Mouse (Mus musculus): ENCODE results near the gene Lsr. TPM values are rescaled to one million over a fixed set of nuclear protein-coding genes. Genes with fewer than 3 reads are reported as not detected.

Gene Lsr
- polyA plus RNA-seq, 1 experiment from 2014 or later: 10.2 TPM

Other genes starting within 250 kb of the Lsr start
- 286 and 323 TPM in 2 replicates for gene Tmem147, start 243.9 kb downstream of the Lsr start, polyA plus RNA-seq (2014; fragmentation: Nextera tagmentation; extraction: Ambion mirVana)
- 0.90 and 1.2 TPM in 2 replicates for gene Gapdhs, start 229.8 kb downstream of the Lsr start, polyA plus RNA-seq (2014; fragmentation: Nextera tagmentation; extraction: Ambion mirVana)
- 1.7 and 2.0 TPM in 2 replicates for gene Sbsn, start 222.0 kb downstream of the Lsr start, polyA plus RNA-seq (2014; fragmentation: Nextera tagmentation; extraction: Ambion mirVana)
- gene Dmkn, start 209.7 kb downstream of the Lsr start, polyA plus RNA-seq (2014; fragmentation: Nextera tagmentation; extraction: Ambion mirVana): 0.73 and 2.3 TPM in 2 replicates
- gene Krtdap, start 185.6 kb downstream of the Lsr start, polyA plus RNA-seq (2014; fragmentation: Nextera tagmentation; extraction: Ambion mirVana): 0.88 TPM in 1 of 2 replicates, not detected in the other
- 0.24 and 0.35 TPM in 2 replicates for gene Ffar2, start 149.7 kb downstream of the Lsr start, polyA plus RNA-seq (2014; fragmentation: Nextera tagmentation; extraction: Ambion mirVana)
- not detected in 2 replicates for gene Ffar3, start 117.3 kb downstream of the Lsr start, polyA plus RNA-seq (2014; fragmentation: Nextera tagmentation; extraction: Ambion mirVana)
- not detected in 2 replicates for gene Ffar1, start 111.9 kb downstream of the Lsr start, polyA plus RNA-seq (2014; fragmentation: Nextera tagmentation; extraction: Ambion mirVana)
- gene Cd22, start 93.1 kb downstream of the Lsr start, polyA plus RNA-seq (2014; fragmentation: Nextera tagmentation; extraction: Ambion mirVana): not detected in 2 replicates
- gene Mag, start 58.6 kb downstream of the Lsr start, polyA plus RNA-seq (2014; fragmentation: Nextera tagmentation; extraction: Ambion mirVana): 2.4 and 2.5 TPM in 2 replicates
- not detected in 2 replicates for gene Hamp2, start 48.8 kb downstream of the Lsr start, polyA plus RNA-seq (2014; fragmentation: Nextera tagmentation; extraction: Ambion mirVana)
- gene Hamp, start 29.4 kb downstream of the Lsr start, polyA plus RNA-seq (2014; fragmentation: Nextera tagmentation; extraction: Ambion mirVana): not detected in 2 replicates
- 28.2 and 28.9 TPM in 2 replicates for gene Usf2, start 16.7 kb downstream of the Lsr start, polyA plus RNA-seq (2014; fragmentation: Nextera tagmentation; extraction: Ambion mirVana)
- 0.40 and 0.44 TPM in 2 replicates for gene Fam187b, start 326 bp upstream of the Lsr start, polyA plus RNA-seq (2014; fragmentation: Nextera tagmentation; extraction: Ambion mirVana)
- 7.8 and 12.9 TPM in 2 replicates for gene Fxyd5, start 69.0 kb upstream of the Lsr start, polyA plus RNA-seq (2014; fragmentation: Nextera tagmentation; extraction: Ambion mirVana)
- 252 and 299 TPM in 2 replicates for gene Fxyd7, start 78.0 kb upstream of the Lsr start, polyA plus RNA-seq (2014; fragmentation: Nextera tagmentation; extraction: Ambion mirVana)
- 9.6 and 22.9 TPM in 2 replicates for gene Fxyd1, start 83.7 kb upstream of the Lsr start, polyA plus RNA-seq (2014; fragmentation: Nextera tagmentation; extraction: Ambion mirVana)
- gene Lgi4, start 85.9 kb upstream of the Lsr start, polyA plus RNA-seq (2014; fragmentation: Nextera tagmentation; extraction: Ambion mirVana): 1.1 TPM in 1 of 2 replicates, not detected in the other
- 0.35 TPM in 1 of 2 replicates, not detected in the other for gene Fxyd3, start 103.2 kb upstream of the Lsr start, polyA plus RNA-seq (2014; fragmentation: Nextera tagmentation; extraction: Ambion mirVana)
- 0.67 TPM in 1 of 2 replicates, not detected in the other for gene Hpn, start 141.8 kb upstream of the Lsr start, polyA plus RNA-seq (2014; fragmentation: Nextera tagmentation; extraction: Ambion mirVana)
- gene Scn1b, start 153.5 kb upstream of the Lsr start, polyA plus RNA-seq (2014; fragmentation: Nextera tagmentation; extraction: Ambion mirVana): 12.0 and 17.6 TPM in 2 replicates
- gene Gramd1a, start 182.4 kb upstream of the Lsr start, polyA plus RNA-seq (2014; fragmentation: Nextera tagmentation; extraction: Ambion mirVana): 180 and 208 TPM in 2 replicates